Mouse (Mus musculus): ENCODE data around the gene Dnajc4.

The Dnajc4 gene

GRCm38 (mm10) chr19:6942764-6943163 is 49.6 kb downstream of the Dnajc4 start:
- DNase-seq = no peak

GRCm38 (mm10) chr19:6942249-6942691 is 50.1 kb downstream of the Dnajc4 start, which contains the start of gene Gpr137:
Gene Gpr137, minus strand, starts transcription at chr19:6942480.
- DNase-seq = peak; percentile 92

GRCm38 (mm10) chr19:6941372-6942248 is 50.8 kb downstream of the Dnajc4 start, which contains the start of gene Bad:
Gene Bad, plus strand, starts transcription at chr19:6941861.
- DNase-seq = peak; percentile 94

DNA sequence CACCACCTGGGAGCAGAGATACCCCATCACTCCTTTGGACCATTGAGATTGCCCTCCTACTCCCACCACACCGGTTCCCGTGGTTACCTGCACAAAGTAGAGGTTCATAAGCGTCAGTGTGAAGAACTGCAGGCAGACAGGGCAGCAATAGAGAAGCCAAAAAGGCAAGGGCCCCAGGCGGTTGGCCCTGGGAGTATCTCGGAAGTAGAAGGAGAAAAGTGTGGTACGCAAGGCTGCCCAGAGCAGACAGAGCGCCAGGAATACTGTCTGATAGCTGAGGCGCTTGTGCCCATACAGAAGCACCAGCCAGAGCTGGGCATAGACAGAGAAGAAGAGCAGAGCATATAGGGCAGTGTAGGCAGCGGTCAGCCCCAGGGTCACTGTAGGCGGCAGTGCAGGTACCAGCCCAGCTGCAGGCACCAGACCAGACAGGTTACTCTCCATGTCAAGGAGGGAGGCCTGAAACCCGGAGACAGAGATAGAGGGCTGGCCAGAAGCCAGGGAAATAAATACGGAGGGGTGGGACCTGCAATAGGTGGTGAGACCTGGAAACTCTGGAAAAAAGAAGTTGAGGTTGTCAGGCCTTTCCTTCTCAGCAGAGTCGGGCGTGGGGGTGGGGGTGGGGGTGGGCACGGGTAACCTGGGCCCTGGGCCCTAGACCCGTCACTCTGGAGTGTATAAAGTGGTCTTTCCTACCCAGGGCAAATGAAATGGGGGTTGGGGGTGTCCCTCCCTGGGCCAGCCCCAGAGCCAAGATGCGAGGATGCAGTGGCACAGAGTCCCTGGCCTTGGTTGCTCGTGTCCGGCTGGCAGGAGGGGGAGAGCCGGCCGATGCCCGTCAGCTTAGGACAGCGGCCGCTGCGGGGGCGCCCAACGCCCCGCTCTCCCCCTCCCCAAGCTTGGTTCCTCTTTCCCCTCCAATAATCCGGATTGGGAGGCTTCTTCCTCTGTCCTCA is 51.7 kb downstream of the Dnajc4 start:
- DNase-seq = no peak

DNA sequence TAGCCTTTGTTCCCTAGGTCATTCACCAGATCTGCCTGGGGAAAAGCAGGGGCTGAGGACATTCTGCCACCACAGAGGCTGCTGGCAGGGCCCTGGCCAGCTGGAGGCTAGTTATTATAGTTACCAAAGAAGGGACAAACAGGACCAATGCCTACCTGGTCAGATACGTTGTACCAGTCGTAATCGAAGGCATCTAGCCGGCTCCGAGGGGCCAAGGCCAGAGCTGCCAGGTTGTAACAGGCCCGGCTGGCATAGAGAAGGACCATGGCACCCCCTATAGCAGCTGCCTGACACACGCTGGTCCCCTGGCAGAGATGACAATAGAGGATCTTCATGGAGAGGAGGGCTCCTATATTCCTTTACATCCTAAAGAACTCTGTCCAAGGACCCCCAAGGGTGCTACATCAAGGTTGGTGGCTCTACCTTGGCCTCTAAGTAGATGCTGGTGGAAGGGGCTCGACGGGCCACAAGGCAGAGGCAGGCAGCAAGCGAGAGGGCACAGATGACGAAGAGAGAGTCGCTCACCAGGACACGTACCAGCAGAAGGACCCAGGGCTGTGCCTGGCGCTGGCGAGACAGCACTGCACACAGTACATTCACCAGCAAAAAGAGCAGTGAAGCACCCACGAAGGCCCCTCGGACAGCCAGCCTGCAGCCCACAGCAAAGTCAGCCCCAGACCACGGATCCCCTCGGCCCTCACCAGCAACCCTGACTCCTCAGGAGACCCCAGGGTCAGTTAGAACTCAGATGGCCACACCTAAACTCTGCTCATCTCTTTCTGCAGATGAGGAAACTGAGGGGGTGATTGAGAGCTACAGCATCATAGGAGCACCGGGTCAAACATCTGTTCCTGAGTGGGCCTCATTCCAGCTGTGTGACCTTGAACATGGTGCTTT is 53.0 kb downstream of the Dnajc4 start:
- no peak for DNase-seq

All from right cerebral cortex, postnatal 25 days (tissue).